Mouse (Mus musculus) forebrain, embryonic 11.5 days (tissue): ENCODE measurements at regions not wholly inside any gene's neighbourhood (a gene's known extent, or its start where the extent isn't known, plus 50 kb on each side); places are given as distances from the start of the nearest gene placed in this dataset.

Experiments used
- ATAC-seq: fragments of 200-750 bp; cut with Nextera tagmentation; replicated peaks from 2 replicates; pipeline ENCODE4 v1.8.0; 2017; ENCODE audit warnings: moderate TSS enrichment; ENCODE audit not compliant: low FRiP score
- DNase-seq: peaks from one replicate; pipeline ENCODE4 v3.0.0-alpha.2; 2017; ENCODE audit warnings: low spot score
- H3K27ac ChIP-seq: fragments of 300-500 bp; sonication (generic); 2 replicates; pipeline ENCODE4 v1.5.1; 2014; ENCODE audit warnings: low read depth, low read length
- H3K27me3 ChIP-seq: fragments of 300-500 bp; sonication (generic); 2 replicates; pipeline ENCODE4 v1.6.1; 2014; ENCODE audit warnings: mild to moderate bottlenecking, low read length, mixed read lengths; ENCODE audit not compliant: control insufficient read depth, insufficient read depth
- H3K36me3 ChIP-seq: fragments of 300-500 bp; sonication (generic); 2 replicates; pipeline ENCODE4 v1.6.1; 2014; ENCODE audit warnings: mild to moderate bottlenecking, low read length, moderate library complexity, mixed read lengths; ENCODE audit not compliant: control insufficient read depth, insufficient read depth
- H3K4me1 ChIP-seq: fragments of 300-500 bp; sonication (generic); replicated peaks from 2 replicates; pipeline ENCODE4 v1.6.1; 2014; ENCODE audit warnings: low read length, mixed read lengths; ENCODE audit not compliant: control insufficient read depth, insufficient read depth
- H3K4me2 ChIP-seq: fragments of 300-500 bp; sonication (generic); 2 replicates; pipeline ENCODE4 v1.6.1; 2014; ENCODE audit warnings: low read depth, mild to moderate bottlenecking, low read length, moderate library complexity, mixed read lengths; ENCODE audit not compliant: severe bottlenecking
- H3K4me3 ChIP-seq: fragments of 300-500 bp; sonication (generic); 2 replicates; pipeline ENCODE4 v1.5.1; 2014; ENCODE audit warnings: low read depth, low read length
- H3K9ac ChIP-seq: fragments of 300-500 bp; sonication (generic); 2 replicates; pipeline ENCODE4 v1.6.1; 2014; ENCODE audit warnings: low read length
- H3K9me3 ChIP-seq: fragments of 300-500 bp; sonication (generic); 2 replicates; pipeline ENCODE4 v1.6.1; 2016; ENCODE audit warnings: low read length, mixed read lengths; ENCODE audit not compliant: control insufficient read depth
- WGBS: fragments of 180-500 bp; shearing (Covaris S2); extraction: QIAGEN DNeasy Blood & Tissue Kit; methylation state at CpG from one replicate; pipeline ENCODE4 v1.1.7; 2014; 5-methylcytosine and 5-hydroxymethylcytosine counted together

DNA sequence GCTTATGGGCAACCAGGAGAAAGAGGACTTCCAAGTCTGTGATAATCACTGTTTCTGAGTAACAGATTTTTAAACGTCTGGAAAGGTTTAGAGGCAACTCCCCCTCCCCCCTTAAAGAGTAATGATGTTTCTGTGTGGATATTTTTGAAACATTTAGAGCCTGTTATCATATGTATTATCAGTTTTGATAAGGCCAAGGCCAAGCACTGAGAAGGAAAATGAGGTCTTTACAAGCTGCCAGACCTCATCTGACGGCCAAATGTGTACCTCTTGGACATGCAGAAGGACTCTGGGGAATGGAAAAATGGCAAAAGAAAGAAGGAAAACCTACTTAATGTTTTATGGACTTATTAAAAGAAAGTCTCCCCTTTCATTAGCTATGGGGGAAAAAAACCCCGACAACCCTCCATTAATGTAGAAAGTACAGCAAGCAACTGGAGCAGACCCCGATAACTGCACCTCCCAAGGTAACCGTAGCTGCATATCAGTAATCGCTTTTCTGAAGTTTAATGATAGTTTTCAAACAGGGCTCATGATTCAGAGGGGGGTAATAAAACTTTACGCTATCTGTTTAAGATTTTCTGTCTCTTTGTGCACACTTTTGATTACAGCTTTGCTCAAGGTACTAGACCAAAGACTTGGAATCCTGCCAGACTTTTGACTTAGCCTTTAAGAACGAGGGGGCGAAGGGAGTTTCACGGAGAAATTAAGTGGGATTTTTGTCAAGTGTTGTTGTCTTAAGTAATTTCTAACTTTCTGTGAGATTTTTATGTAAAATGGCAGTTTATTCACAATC lies 469.9 kb upstream of the Tenm3 start:
- no peak for DNase-seq
- no peaks in the 10 kb centered on the region for H3K36me3 ChIP-seq

DNA sequence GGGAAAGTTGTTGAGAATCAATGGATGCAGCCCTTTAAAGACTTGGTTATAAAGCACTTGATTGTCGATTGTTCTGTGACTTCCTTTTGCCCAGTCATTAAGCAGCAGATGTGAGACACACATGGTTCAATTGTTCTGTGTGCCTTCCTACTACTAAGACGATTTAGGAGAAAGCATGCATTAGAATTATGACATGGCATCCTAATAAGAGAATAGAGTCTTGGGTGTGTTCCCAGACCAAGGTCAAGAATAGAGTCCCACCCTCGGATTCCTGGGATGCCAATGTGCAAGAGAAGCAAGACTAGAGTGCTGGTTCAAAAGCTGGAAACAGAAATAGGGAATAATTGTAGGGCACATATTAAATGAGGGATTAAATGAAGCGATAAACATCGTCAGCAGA lies 469.1 kb upstream of the Tenm3 start:
- no peak for DNase-seq
- no peak for ATAC-seq
- Histone ChIP-seq H3K9ac (no peak overlapping the region), H3K4me3 (no peak overlapping the region), H3K36me3 (no peaks in the 10 kb centered on the region), H3K4me1 (no peaks in the 10 kb centered on the region), H3K27me3 (no peaks in the 10 kb centered on the region), H3K9me3 (no peaks in the 10 kb centered on the region), H3K4me2 (no peak overlapping the region), H3K27ac (no peak overlapping the region)
- WGBS, result 70% methylated on average over 5 of the region's 5 CpGs

More for the DNA sequence above, 469.9 kb upstream of the Tenm3 start:
- H3K27ac ChIP-seq, result no peak overlapping the region
- H3K4me3 ChIP-seq, result no peak overlapping the region
- 81% methylated on average over 10 of the region's 10 CpGs for WGBS
- ATAC-seq, result no peak
- no peaks in the 10 kb centered on the region for H3K4me1 ChIP-seq
- no peaks in the 10 kb centered on the region for H3K9me3 ChIP-seq
- H3K9ac ChIP-seq, result no peak overlapping the region
- H3K27me3 ChIP-seq, result no peaks in the 10 kb centered on the region
- no peak overlapping the region for H3K4me2 ChIP-seq

DNA sequence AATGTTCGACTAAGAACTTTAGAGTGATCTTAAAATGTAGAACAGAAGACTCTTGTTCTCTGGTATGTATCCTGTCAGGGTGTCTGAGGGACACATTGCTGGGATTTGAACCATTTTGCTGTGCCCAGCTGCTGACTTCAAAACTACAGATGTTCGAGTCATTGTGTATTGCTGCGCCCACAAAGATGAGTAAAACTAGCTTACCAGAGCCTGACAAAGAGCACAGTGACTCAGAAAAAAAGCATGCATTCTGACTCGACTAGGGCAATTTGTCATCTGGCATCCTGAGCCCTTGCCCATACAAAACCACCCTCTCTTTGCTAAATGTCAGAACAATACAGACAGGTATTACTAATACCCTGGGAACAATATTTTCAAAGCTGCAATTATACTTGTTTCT lies 438.6 kb upstream of the Tenm3 start:
- no peak overlapping the region for H3K4me3 ChIP-seq
- no peaks in the 10 kb centered on the region for H3K9me3 ChIP-seq
- DNase-seq (no peak), ATAC-seq (no peak)
- H3K27ac ChIP-seq, result no peak overlapping the region
- H3K36me3 ChIP-seq, result no peaks in the 10 kb centered on the region
- H3K4me1 ChIP-seq, result 0 out of 2 replicates have a peak, but pooled peaks cover 3% of the 10 kb centered on the region
- 42% methylated on average over 4 of the region's 4 CpGs for WGBS
- H3K4me2 ChIP-seq, result no peak overlapping the region
- H3K27me3 ChIP-seq, result no peaks in the 10 kb centered on the region
- no peak overlapping the region for H3K9ac ChIP-seq

DNA sequence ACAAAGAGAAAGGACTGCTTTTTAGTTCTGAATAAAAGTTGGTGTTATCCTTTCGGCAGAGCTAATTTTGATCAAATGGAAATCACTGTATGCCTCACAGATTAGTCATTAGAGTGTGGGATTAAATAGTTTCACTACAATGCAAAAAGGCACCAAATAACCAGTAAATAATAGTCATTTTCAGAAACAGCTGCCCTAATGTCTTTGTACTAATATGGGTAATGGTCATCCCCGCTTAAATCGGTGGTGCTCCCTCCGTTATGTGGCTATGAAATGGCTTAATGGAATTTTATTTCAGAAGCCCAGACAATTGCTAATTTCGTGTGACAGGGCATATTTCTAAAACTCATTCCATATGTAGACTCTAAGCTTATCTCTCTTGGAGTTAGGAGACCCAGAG lies 437.5 kb upstream of the Tenm3 start:
- no peaks in the 10 kb centered on the region for H3K9me3 ChIP-seq
- WGBS, result 54% methylated on average over 5 of the region's 5 CpGs
- no peaks in the 10 kb centered on the region for H3K36me3 ChIP-seq
- H3K4me3 ChIP-seq, result no peak overlapping the region
- H3K4me1 ChIP-seq, result 0 out of 2 replicates have a peak, but pooled peaks cover 3% of the 10 kb centered on the region
- DNase-seq, result no peak
- H3K4me2 ChIP-seq, result no peak overlapping the region
- H3K9ac ChIP-seq, result no peak overlapping the region
- H3K27me3 ChIP-seq, result no peaks in the 10 kb centered on the region
- no peak for ATAC-seq
- no peak overlapping the region for H3K27ac ChIP-seq

DNA sequence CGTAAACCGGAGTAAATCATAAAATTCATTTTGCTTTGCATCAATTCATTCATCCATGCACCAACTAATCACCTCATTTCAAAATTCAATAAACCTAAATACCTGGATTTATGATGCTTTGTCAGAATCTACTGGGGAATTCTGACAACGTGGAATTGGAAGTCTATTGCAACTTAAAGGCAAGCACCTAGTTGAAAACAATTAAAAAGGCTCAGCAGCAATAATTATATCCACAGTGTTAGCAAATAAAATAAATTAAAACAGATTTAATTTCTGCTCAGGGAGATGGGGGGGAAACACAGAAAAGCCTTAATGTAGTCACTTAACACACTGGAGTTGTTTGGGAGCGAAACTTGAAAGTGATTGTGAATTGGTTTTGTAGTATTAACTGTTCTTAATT lies 430.3 kb upstream of the Tenm3 start:
- ATAC-seq (no peak), DNase-seq (no peak)
- WGBS, result 93% methylated on average over 4 of the region's 4 CpGs
- H3K9me3 ChIP-seq, result no peaks in the 10 kb centered on the region
- H3K4me1 ChIP-seq, result no peaks in the 10 kb centered on the region
- H3K36me3 ChIP-seq, result no peaks in the 10 kb centered on the region
- H3K4me3 ChIP-seq, result no peak overlapping the region
- H3K9ac ChIP-seq, result no peak overlapping the region
- no peaks in the 10 kb centered on the region for H3K27me3 ChIP-seq
- H3K27ac ChIP-seq, result no peak overlapping the region
- H3K4me2 ChIP-seq, result no peak overlapping the region

DNA sequence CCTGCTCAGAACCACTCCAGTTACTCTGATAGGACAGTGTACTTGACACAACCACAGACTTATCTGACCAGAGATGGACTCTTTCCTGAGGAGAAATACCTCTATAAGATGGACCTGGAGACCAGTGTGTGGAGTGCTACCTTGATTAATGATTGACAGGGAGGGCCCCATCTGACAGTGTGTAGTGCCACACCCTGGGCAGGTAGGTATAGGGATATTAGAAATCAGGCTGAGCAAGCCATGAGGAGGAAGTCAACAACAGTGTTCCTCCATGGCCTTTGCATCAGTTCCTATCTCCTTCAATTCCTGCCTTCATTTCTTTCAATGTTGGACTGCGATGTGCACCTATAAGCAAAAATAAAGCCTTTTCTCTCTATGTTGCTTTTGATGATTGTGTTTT lies 429.4 kb upstream of the Tenm3 start:
- Histone ChIP-seq H3K4me2 (no peak overlapping the region), H3K27me3 (no peaks in the 10 kb centered on the region), H3K4me1 (no peaks in the 10 kb centered on the region), H3K9ac (no peak overlapping the region), H3K27ac (no peak overlapping the region), H3K9me3 (no peaks in the 10 kb centered on the region), H3K36me3 (no peaks in the 10 kb centered on the region), H3K4me3 (no peak overlapping the region)
- ATAC-seq (no peak), DNase-seq (no peak)
- WGBS, result 94% methylated on average over 1 of the region's 1 CpGs

DNA sequence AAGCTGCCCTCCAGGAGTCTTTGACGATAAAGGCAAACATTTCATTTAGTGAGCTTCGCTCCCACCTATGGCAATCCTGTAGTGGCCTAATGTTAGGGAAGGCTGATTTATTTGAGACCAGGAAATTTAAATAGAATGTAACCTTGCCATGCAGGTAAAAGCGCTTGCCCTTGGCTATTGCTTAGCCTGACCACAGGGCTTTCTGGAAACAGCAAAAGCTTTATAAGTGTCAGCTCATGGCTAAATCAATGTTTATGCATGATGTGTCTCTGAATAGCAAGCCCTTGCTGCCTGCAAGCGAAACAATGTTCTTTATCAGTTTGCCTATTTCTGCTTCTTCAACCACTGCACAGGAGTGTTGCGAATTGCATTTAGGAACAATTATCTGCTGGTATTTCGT lies 419.7 kb upstream of the Tenm3 start:
- DNase-seq (no peak), ATAC-seq (no peak)
- Histone ChIP-seq H3K36me3 (no peaks in the 10 kb centered on the region), H3K4me1 (peaks cover 7% of the 10 kb centered on the region; the same call in 1 of the 2 replicates), H3K27me3 (no peaks in the 10 kb centered on the region), H3K27ac (no peak overlapping the region), H3K9ac (no peak overlapping the region), H3K9me3 (no peaks in the 10 kb centered on the region), H3K4me3 (no peak overlapping the region), H3K4me2 (no peak overlapping the region)
- WGBS, result 59% methylated on average over 6 of the region's 6 CpGs

DNA sequence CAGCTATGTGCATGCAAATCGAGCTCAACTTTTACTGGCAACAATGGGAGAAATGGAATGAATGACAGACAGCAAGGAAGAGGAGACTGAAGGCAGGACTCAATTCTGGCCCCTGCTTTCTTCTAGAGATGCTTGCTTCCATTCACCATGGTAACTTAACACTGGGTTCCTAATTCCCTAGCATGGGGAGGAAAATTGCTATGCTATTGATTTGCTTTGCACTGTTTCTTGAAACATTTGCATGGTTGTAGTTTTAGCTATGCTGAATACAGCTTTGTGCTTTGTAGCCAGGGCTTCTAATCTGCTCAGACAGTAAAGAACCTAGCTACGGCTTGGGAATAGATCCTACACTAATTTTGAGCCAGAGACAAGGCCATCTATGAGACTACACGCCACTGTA lies 419.0 kb upstream of the Tenm3 start:
- ATAC-seq, result peak; percentile 55; the same call in 1 of the 2 replicates

DNA sequence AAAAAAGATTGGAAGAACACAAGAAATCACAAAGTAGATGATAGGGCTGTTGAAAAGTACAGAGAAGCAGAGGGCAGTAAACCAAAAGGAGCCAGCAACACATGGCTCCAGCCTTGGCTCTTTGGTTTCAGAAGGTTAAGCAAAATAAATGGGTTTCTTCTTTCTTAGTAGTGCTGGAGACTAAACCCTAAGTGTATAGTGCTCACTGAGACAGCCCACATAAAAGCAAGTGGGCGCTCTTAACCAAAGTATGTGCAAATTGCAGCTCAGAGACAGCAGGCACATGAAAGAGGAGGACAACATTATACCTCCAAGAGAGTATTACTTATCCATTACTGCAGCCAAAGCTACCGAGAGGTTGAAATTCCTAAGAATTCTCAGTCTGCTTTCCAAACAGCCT lies 412.2 kb upstream of the Tenm3 start:
- H3K27me3 ChIP-seq, result no peaks in the 10 kb centered on the region
- H3K9ac ChIP-seq, result no peak overlapping the region
- H3K36me3 ChIP-seq, result no peaks in the 10 kb centered on the region
- H3K4me1 ChIP-seq, result no peaks in the 10 kb centered on the region; the same call in 1 of the 2 replicates
- H3K4me3 ChIP-seq, result no peak overlapping the region
- no peak overlapping the region for H3K27ac ChIP-seq
- WGBS, result 85% methylated on average over 2 of the region's 2 CpGs
- no peak overlapping the region for H3K4me2 ChIP-seq
- no peak for DNase-seq
- no peaks in the 10 kb centered on the region for H3K9me3 ChIP-seq
- no peak for ATAC-seq

More for the DNA sequence above, 419.0 kb upstream of the Tenm3 start:
- H3K27me3 ChIP-seq, result no peaks in the 10 kb centered on the region
- no peak overlapping the region for H3K9ac ChIP-seq
- no peaks in the 10 kb centered on the region for H3K9me3 ChIP-seq
- WGBS, result 29% methylated on average over 3 of the region's 3 CpGs
- H3K36me3 ChIP-seq, result no peaks in the 10 kb centered on the region
- DNase-seq, result no peak
- no peak overlapping the region for H3K27ac ChIP-seq
- H3K4me3 ChIP-seq, result no peak overlapping the region
- H3K4me1 ChIP-seq, result peaks cover 7% of the 10 kb centered on the region; the same call in 1 of the 2 replicates
- no peak overlapping the region for H3K4me2 ChIP-seq
